Mouse (Mus musculus) brain, embryonic 14.5 days (tissue): ENCODE measurements around the gene Hes1.

Experiments
- CTCF ChIP-seq: fragments of 200-500 bp; IDR thresholded peaks from 2 replicates; pipeline ENCODE4 v1.5.1; 2012; ENCODE audit warnings: inconsistent platforms, mild to moderate bottlenecking, moderate library complexity, borderline replicate concordance; ENCODE audit not compliant: insufficient read depth, insufficient read length; ENCODE audit errors: extremely low read depth
- POLR2A ChIP-seq: fragments of 200-500 bp; IDR thresholded peaks from 2 replicates; pipeline ENCODE4 v1.6.1; 2012; ENCODE audit warnings: mild to moderate bottlenecking, inconsistent platforms, borderline replicate concordance; ENCODE audit not compliant: poor library complexity, insufficient read depth, insufficient read length, severe bottlenecking; ENCODE audit errors: extremely low read depth

DNA sequence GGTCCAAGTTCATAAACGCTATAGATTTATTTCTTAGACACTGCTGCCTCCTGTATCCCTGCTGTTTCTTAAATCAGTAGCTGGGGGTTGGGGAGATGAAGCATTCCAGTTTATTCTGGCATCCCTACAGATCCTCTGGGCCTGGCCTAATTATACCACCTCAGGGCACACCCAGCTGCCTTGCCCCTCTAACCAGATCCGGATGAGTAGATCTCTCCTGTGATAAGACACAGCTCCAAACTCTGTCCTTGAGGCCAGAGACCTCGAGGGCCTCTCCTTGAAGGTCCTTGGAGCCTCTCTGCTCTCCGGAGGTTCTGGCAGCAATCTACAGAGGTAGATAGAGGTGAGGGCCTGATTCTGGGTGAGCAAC is 5.4 kb downstream of the Hes1 start:
- TF ChIP-seq CTCF (no peak), POLR2A (no peak)
